Mouse (Mus musculus) c-Kit-positive CD71-positive TER-119-negative erythroid progenitor cells, embryonic 14.5 days (primary cell): ENCODE measurements at regions not wholly inside any gene's neighbourhood (a gene's known extent, or its start where the extent isn't known, plus 50 kb on each side); places are given as distances from the start of the nearest gene placed in this dataset.

ENCODE experiments used
- DNase-seq: peaks from one replicate; pipeline ENCODE4 v3.0.0-alpha.2; 2013; ENCODE audit warnings: low read depth

- DNase-seq: no peak
Measured at GRCm38 (mm10) chr10:98779783-98780182, 134.4 kb upstream of the Atp2b1 start.

GRCm38 (mm10) chr10:98780938-98781337 is 133.3 kb upstream of the Atp2b1 start:
- no peak for DNase-seq

- DNase-seq: no peak
Measured at GRCm38 (mm10) chr10:98781888-98782351, 132.3 kb upstream of the Atp2b1 start.

GRCm38 (mm10) chr10:98785411-98785810 is 128.8 kb upstream of the Atp2b1 start:
- no peak for DNase-seq

GRCm38 (mm10) chr10:98786089-98786488 is 128.1 kb upstream of the Atp2b1 start:
- DNase-seq: no peak

GRCm38 (mm10) chr10:98789763-98790162 is 124.4 kb upstream of the Atp2b1 start:
- no peak for DNase-seq

- DNase-seq: no peak
Measured at GRCm38 (mm10) chr10:98790456-98790855, 123.8 kb upstream of the Atp2b1 start.

GRCm38 (mm10) chr10:98792019-98792741 is 122.0 kb upstream of the Atp2b1 start:
- no peak for DNase-seq

- DNase-seq: no peak
Measured at GRCm38 (mm10) chr10:98793926-98794536, 120.2 kb upstream of the Atp2b1 start.

GRCm38 (mm10) chr10:98796016-98796415 is 118.2 kb upstream of the Atp2b1 start:
- no peak for DNase-seq

- DNase-seq: no peak
Measured at GRCm38 (mm10) chr10:98798634-98799415, 115.4 kb upstream of the Atp2b1 start.

GRCm38 (mm10) chr10:98799830-98800229 is 114.4 kb upstream of the Atp2b1 start:
- DNase-seq: no peak

- DNase-seq: no peak
Measured at GRCm38 (mm10) chr10:98800949-98801348, 113.3 kb upstream of the Atp2b1 start.

GRCm38 (mm10) chr10:98805013-98805412 is 109.2 kb upstream of the Atp2b1 start:
- DNase-seq: no peak

- no peak for DNase-seq
Measured at GRCm38 (mm10) chr10:98806798-98807535, 107.2 kb upstream of the Atp2b1 start.

- no peak for DNase-seq
Measured at GRCm38 (mm10) chr10:98808644-98809043, 105.6 kb upstream of the Atp2b1 start.

GRCm38 (mm10) chr10:98829051-98829450 is 85.2 kb upstream of the Atp2b1 start:
- DNase-seq: no peak

- no peak for DNase-seq
Measured at GRCm38 (mm10) chr10:98831488-98831887, 82.7 kb upstream of the Atp2b1 start.

GRCm38 (mm10) chr10:98837289-98838181 is 76.7 kb upstream of the Atp2b1 start:
- DNase-seq: peak; percentile 27

GRCm38 (mm10) chr10:98838926-98839679 is 75.1 kb upstream of the Atp2b1 start:
- no peak for DNase-seq
